Mouse (Mus musculus): Measurements from ENCODE around the gene Gm11554.
"Not testable (repeated sequence)": the region's sequence is repeated elsewhere in the genome, so short reads cannot be mapped to it uniquely, and the experiment has no call there.

Gene Gm11554

DNA sequence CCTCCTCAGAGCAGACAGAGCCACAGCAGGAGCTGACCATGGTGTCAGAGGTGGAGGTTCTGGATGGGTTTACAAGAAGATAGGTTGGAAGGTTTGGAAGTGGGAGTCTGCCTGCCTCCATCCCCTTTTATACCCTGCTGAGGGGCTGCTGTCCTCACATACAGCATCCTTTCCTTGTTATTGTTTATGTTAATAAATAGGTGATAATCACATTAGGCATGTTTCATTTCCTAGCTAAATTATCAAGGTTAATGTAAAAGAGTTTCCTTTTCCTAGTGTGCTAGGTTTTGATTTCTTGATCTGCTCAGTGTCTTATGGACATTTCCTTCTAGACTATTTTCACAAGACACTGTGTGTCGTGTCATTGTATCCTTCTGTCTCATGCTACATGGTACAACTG lies at the start of gene Gm11554:
TSS of gene Gm11554 (minus strand) at position 101 of the 400 bp plus-strand sequence.
- not testable (repeated sequence) for DNase-seq

GRCm38 (mm10) chr11:99851508-99851907 lies 47.3 kb upstream of the Gm11554 start, which contains the start of gene Krtap4-16:
TSS of gene Krtap4-16 (minus strand) at chr11:99851608.
- DNase-seq = no peak

GRCm38 (mm10) chr11:99846746-99847145 lies 42.5 kb upstream of the Gm11554 start:
- DNase-seq = no peak

GRCm38 (mm10) chr11:99842185-99842584 lies 37.9 kb upstream of the Gm11554 start:
- no peak for DNase-seq

GRCm38 (mm10) chr11:99837966-99838365 lies 33.7 kb upstream of the Gm11554 start, which contains the start of gene 2300003K06Rik:
TSS of gene 2300003K06Rik (minus strand) at chr11:99838066.
- DNase-seq = no peak

GRCm38 (mm10) chr11:99815566-99815965 lies 11.3 kb upstream of the Gm11554 start, which contains the start of gene Gm11564:
TSS of gene Gm11564 (minus strand) at chr11:99815666.
- not testable (repeated sequence) for DNase-seq

DNA sequence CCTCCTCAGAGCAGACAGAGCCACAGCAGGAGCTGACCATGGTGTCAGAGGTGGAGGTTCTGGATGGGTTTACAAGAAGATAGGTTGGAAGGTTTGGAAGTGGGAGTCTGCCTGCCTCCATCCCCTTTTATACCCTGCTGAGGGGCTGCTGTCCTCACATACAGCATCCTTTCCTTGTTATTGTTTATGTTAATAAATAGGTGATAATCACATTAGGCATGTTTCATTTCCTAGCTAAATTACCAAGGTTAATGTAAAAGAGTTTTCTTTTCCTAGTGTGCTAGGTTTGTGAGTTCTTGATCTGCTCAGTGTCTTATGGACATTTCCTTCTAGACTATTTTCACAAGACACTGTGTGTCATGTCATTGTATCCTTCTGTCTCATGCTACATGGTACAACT lies 5.5 kb upstream of the Gm11554 start, which contains the start of gene Krtap4-13:
TSS of gene Krtap4-13 (minus strand) at position 101 of the 400 bp plus-strand sequence.
- DNase-seq = not testable (repeated sequence)

DNA sequence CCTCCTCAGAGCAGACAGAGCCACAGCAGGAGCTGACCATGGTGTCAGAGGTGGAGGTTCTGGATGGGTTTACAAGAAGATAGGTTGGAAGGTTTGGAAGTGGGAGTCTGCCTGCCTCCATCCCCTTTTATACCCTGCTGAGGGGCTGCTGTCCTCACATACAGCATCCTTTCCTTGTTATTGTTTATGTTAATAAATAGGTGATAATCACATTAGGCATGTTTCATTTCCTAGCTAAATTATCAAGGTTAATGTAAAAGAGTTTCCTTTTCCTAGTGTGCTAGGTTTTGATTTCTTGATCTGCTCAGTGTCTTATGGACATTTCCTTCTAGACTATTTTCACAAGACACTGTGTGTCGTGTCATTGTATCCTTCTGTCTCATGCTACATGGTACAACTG lies 5.4 kb downstream of the Gm11554 start, which contains the start of gene Gm11569:
TSS of gene Gm11569 (minus strand) at position 101 of the 400 bp plus-strand sequence.
- DNase-seq = not testable (repeated sequence)

GRCm38 (mm10) chr11:99793367-99793766 lies 10.9 kb downstream of the Gm11554 start, which contains the start of gene Gm11596:
TSS of gene Gm11596 (minus strand) at chr11:99793467.
- no peak for DNase-seq

GRCm38 (mm10) chr11:99784900-99785299 lies 19.3 kb downstream of the Gm11554 start, which contains the start of gene Krtap4-9:
TSS of gene Krtap4-9 (plus strand) at chr11:99785200.
- DNase-seq = not testable (repeated sequence)

DNA sequence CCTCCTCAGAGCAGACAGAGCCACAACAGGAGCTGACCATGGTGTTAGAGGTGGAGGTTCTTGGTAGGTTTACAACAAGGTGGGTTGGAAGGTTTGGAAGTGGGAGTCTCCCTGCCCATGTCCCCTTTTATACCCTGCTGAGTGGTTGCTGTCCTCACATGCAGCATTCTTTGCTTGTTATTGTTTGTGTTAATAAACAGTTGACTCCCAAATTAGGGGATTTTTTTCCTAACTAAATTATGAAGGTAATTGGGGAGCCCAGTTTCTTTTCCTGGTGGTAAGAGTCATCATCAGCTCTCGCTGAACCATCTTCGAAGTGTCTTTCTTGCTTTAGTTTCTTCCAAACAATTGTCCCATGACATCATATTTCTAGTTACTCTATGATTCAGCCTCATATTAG lies 23.6 kb downstream of the Gm11554 start, which contains the start of gene Krtap4-8:
TSS of gene Krtap4-8 (minus strand) at position 101 of the 400 bp plus-strand sequence.
- DNase-seq = no peak

- DNase-seq = no peak
These were observed 25.8 kb downstream of the Gm11554 start for GRCm38 (mm10) chr11:99778401-99778800.

GRCm38 (mm10) chr11:99772813-99773212 lies 31.4 kb downstream of the Gm11554 start, which contains the start of gene Gm11595:
TSS of gene Gm11595 (minus strand) at chr11:99772913.
- not testable (repeated sequence) for DNase-seq

DNA sequence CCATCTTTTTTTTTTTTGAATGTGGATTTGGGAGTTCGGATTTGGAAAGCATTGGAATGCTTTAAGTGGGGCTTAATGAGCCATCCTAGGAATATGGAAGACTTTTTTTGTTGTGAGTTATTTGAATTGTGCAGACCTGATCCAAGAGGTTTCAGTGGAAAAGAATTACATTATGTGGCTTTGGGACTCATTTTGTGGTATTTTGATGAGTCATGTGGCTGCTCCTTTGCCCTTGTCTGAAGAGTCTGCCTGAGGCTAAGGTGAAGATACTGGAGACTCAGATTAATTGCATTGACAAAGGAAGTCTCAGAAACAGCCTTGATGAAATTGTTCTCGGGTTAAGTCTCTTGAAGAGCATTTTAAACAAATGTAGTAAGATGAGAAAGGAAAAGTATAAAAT lies 35.8 kb downstream of the Gm11554 start:
- no peak for DNase-seq

- no peak for DNase-seq
These were observed 45.4 kb downstream of the Gm11554 start for GRCm38 (mm10) chr11:99758877-99759276.
